Mouse (Mus musculus): ENCODE data around the gene Angptl3. TPM values are rescaled to one million over a fixed set of nuclear protein-coding genes. Genes with fewer than 3 reads are reported as not detected.
A peak's percentile ranks its signal among the peaks of the same experiment; 100 is the strongest.

The Angptl3 gene
- polyA plus RNA-seq, 1 experiment from 2014 or later = 12.1 TPM

DNA sequence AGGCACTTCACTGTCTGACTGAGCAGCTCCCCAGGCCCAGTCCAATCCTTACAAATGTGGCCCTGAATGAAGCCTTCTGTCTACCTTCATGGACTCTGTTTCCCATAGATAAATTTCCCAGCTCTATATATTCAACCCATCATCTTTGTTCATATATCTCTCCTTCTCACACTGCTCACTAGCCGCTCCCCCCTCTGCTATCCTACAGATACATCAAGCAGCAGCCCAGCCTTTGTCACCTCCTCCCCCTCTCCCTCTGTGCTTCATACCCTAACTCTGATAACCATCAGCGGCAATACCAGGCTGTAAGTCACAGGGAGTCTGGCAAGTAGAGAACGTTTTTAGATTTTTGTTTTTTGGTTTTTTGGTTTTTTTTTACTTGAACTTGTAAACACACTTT is 14.1 kb downstream of the Angptl3 start:
- no peaks in the 10 kb centered on the region for H3K27me3 ChIP-seq (replicated peaks; ENCODE audit: control insufficient read depth, insufficient read depth, low read length)
- H3K4me1 ChIP-seq (replicated peaks; ENCODE audit: control insufficient read depth, insufficient read depth, low read length) = peaks cover 9% of the 10 kb centered on the region
- peaks cover 9% of the 10 kb centered on the region; the same call in 1 of the 2 replicates for H3K36me3 ChIP-seq (ENCODE audit: control insufficient read depth, insufficient read depth, low read length)
- H3K9ac ChIP-seq (ENCODE audit: low read depth, low read length) = no peak overlapping the region
- DNase-seq (ENCODE audit: low spot score) = no peak
- no peak overlapping the region for H3K4me3 ChIP-seq (ENCODE audit: low read depth, low read length)
- peak overlapping the region; percentile 75; the same call in 1 of the 2 replicates for H3K27ac ChIP-seq (ENCODE audit: low read depth, low read length)
- no peaks in the 10 kb centered on the region for H3K9me3 ChIP-seq (ENCODE audit: control insufficient read depth, low read length)
- peak; percentile 99 for ATAC-seq (replicated peaks; ENCODE audit: low FRiP score)
- H3K4me2 ChIP-seq = no peak overlapping the region; the same call in 1 of the 2 replicates
- 48% methylated on average over 3 of the region's 3 CpGs for WGBS

DNA sequence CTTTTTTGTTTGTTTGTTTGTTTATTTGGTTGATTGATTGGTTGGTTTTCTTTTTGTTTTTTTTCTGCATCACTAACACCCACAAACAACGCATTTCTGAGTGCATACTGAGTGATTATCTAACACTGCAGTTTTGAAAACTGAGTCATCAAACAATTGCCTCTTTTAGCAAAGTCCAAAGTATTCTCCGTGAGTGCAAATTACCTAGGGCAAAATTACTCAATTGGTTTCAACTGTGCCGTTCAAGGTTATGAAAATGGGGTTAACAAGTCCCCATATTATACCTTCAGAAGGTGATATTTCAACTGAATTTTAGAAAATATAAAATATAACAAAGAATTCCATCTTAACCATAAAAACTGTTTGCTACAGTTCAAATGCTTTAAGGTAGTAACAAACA is 15.7 kb downstream of the Angptl3 start:
- 87% methylated on average over 3 of the region's 3 CpGs for WGBS
- Histone ChIP-seq H3K27ac (ENCODE audit: low read depth, low read length) (no peak overlapping the region), H3K4me2 (no peak overlapping the region), H3K9ac (ENCODE audit: low read depth, low read length) (no peak overlapping the region), H3K4me1 (replicated peaks; ENCODE audit: control insufficient read depth, insufficient read depth, low read length) (peaks cover 9% of the 10 kb centered on the region), H3K4me3 (ENCODE audit: low read depth, low read length) (no peak overlapping the region), H3K9me3 (ENCODE audit: control insufficient read depth, low read length) (no peaks in the 10 kb centered on the region), H3K36me3 (ENCODE audit: control insufficient read depth, insufficient read depth, low read length) (peaks cover 9% of the 10 kb centered on the region; the same call in 1 of the 2 replicates), H3K27me3 (replicated peaks; ENCODE audit: control insufficient read depth, insufficient read depth, low read length) (no peaks in the 10 kb centered on the region)
- DNase-seq (ENCODE audit: low spot score) = no peak
- ATAC-seq (replicated peaks; ENCODE audit: low FRiP score) = no peak

DNA sequence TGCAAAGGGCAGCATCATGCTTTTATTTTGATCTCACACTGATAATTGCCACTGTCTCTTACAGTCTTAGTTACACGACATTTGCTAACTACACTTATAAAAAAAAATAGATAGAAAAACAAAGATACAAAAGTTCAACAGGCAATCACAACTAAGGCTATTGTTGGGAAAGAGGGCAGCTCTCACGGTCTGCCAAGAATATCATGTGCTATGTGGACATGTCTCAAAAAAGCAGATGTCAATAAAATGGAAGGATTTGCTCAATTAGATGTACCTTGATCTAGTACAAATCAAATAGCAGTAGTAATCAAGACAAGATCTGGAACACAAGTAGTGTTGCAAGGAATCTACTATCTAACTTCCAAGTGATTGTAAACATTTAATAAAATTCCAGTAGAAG is 17.8 kb downstream of the Angptl3 start:
- 84% methylated on average over 2 of the region's 2 CpGs for WGBS
- Histone ChIP-seq H3K9me3 (ENCODE audit: control insufficient read depth, low read length) (no peaks in the 10 kb centered on the region), H3K9ac (ENCODE audit: low read depth, low read length) (no peak overlapping the region), H3K4me3 (ENCODE audit: low read depth, low read length) (no peak overlapping the region), H3K4me1 (replicated peaks; ENCODE audit: control insufficient read depth, insufficient read depth, low read length) (peaks cover 9% of the 10 kb centered on the region), H3K27ac (ENCODE audit: low read depth, low read length) (no peak overlapping the region), H3K4me2 (no peak overlapping the region), H3K27me3 (replicated peaks; ENCODE audit: control insufficient read depth, insufficient read depth, low read length) (no peaks in the 10 kb centered on the region), H3K36me3 (ENCODE audit: control insufficient read depth, insufficient read depth, low read length) (0 out of 2 replicates have a peak, but pooled peaks cover 2% of the 10 kb centered on the region)
- ATAC-seq (replicated peaks; ENCODE audit: low FRiP score) (no peak), DNase-seq (ENCODE audit: low spot score) (no peak)

DNA sequence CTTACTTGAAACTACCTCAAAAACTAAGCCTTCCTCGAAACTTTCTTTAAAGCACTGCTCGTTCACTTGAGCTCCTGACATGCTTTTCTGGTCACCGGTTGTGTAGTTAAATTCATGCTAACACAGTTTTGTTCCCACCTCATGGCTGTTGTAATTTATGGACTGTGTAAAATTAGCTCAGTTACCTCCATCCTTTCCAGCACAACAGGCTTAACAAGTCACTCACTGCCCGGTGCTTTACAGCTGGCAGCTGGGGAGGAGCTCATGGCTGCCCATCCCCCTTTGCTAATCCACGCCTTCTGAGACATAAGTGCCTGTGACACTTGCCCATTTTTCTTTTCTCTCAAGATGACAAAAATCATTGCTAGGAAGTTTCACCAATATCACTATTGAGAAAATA is 33.8 kb downstream of the Angptl3 start:
- Histone ChIP-seq H3K4me1 (replicated peaks; ENCODE audit: control insufficient read depth, insufficient read depth, low read length) (no peaks in the 10 kb centered on the region), H3K9ac (ENCODE audit: low read depth, low read length) (no peak overlapping the region), H3K4me3 (ENCODE audit: low read depth, low read length) (no peak overlapping the region), H3K27me3 (replicated peaks; ENCODE audit: control insufficient read depth, insufficient read depth, low read length) (no peaks in the 10 kb centered on the region), H3K9me3 (ENCODE audit: control insufficient read depth, low read length) (no peaks in the 10 kb centered on the region), H3K4me2 (no peak overlapping the region), H3K36me3 (ENCODE audit: control insufficient read depth, insufficient read depth, low read length) (peaks cover 10% of the 10 kb centered on the region; the same call in 1 of the 2 replicates), H3K27ac (ENCODE audit: low read depth, low read length) (no peak overlapping the region)
- 71% methylated on average over 5 of the region's 5 CpGs for WGBS
- ATAC-seq (replicated peaks; ENCODE audit: low FRiP score) (no peak), DNase-seq (ENCODE audit: low spot score) (no peak)

DNA sequence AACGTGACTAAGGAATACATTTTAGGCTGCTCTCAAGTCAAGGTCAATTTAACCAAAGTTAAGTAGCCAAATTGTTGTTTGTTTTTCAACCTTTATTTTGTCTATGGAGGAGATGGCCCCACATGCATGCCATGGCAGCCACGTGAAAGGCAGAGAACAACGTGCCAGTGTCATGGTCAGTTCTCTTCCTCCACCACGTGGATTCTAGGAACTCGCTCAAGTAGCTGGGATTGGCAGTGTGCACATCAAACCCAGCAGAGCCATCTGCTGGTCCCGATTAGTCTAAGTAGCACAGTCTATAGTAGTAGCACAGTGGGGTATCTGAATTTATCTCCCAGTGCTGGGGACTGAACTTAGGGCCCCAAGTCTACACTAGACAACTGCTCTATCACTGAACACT is 38.1 kb downstream of the Angptl3 start:
- Histone ChIP-seq H3K36me3 (ENCODE audit: control insufficient read depth, insufficient read depth, low read length) (peaks cover 14% of the 10 kb centered on the region; the same call in 1 of the 2 replicates), H3K9ac (ENCODE audit: low read depth, low read length) (no peak overlapping the region), H3K4me3 (ENCODE audit: low read depth, low read length) (no peak overlapping the region), H3K9me3 (ENCODE audit: control insufficient read depth, low read length) (no peaks in the 10 kb centered on the region), H3K4me2 (no peak overlapping the region), H3K4me1 (replicated peaks; ENCODE audit: control insufficient read depth, insufficient read depth, low read length) (no peaks in the 10 kb centered on the region), H3K27me3 (replicated peaks; ENCODE audit: control insufficient read depth, insufficient read depth, low read length) (no peaks in the 10 kb centered on the region), H3K27ac (ENCODE audit: low read depth, low read length) (no peak overlapping the region)
- 84% methylated on average over 6 of the region's 6 CpGs for WGBS
- ATAC-seq (replicated peaks; ENCODE audit: low FRiP score) = no peak
- DNase-seq (ENCODE audit: low spot score) = no peak

DNA sequence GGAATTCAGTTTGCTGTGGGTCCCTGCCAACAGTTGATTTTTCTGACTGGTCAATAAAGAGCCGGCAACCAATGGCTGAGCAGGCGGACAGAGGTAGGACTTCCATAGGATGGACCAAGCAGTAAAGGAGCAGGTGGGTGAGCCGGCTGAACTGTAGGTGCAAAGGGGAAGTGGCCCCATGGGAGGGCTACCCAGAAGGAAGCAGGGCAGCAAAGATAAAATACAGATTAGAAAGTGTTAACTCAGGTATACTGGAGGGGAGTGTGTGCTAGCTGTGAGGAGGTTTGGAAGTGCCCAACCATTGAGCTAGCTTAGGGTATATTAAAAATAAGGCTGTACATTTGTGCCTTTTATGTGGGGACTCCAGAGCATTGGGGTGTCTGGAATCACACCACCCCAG is 47.3 kb downstream of the Angptl3 start:
- WGBS = 70% methylated on average over 3 of the region's 3 CpGs

DNA sequence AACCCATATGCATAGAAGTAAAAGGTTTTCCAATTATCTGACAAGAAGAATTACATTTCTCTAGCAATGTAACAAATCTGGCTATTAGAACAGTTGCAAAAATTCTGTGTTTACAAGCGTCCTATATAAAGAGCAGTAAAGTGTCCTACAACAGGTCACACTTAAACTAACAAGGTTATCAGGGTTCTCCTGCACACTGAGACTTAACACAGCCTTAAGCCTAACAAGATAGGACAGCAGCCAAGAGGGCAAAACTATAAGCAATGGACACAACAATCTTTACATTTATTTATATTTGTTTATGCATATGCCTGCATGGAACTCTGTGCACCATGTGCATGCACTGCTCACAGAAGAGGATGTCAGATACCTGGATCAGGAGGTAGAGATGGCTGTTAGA is 50.4 kb downstream of the Angptl3 start:
- ATAC-seq (replicated peaks; ENCODE audit: low FRiP score) = no peak
- WGBS = 82% methylated on average over 1 of the region's 1 CpGs
- no peaks in the 10 kb centered on the region for H3K4me1 ChIP-seq (replicated peaks; ENCODE audit: control insufficient read depth, insufficient read depth, low read length)

More for the DNA sequence above, 47.3 kb downstream of the Angptl3 start:
- no peaks in the 10 kb centered on the region for H3K27me3 ChIP-seq (replicated peaks; ENCODE audit: control insufficient read depth, insufficient read depth, low read length)
- no peak overlapping the region for H3K9ac ChIP-seq (ENCODE audit: low read depth, low read length)
- ATAC-seq (replicated peaks; ENCODE audit: low FRiP score) (no peak), DNase-seq (ENCODE audit: low spot score) (no peak)
- H3K27ac ChIP-seq (ENCODE audit: low read depth, low read length) = no peak overlapping the region
- peaks cover 14% of the 10 kb centered on the region; the same call in 1 of the 2 replicates for H3K36me3 ChIP-seq (ENCODE audit: control insufficient read depth, insufficient read depth, low read length)
- no peaks in the 10 kb centered on the region for H3K4me1 ChIP-seq (replicated peaks; ENCODE audit: control insufficient read depth, insufficient read depth, low read length)
- H3K4me2 ChIP-seq = no peak overlapping the region
- H3K4me3 ChIP-seq (ENCODE audit: low read depth, low read length) = no peak overlapping the region
- H3K9me3 ChIP-seq (ENCODE audit: control insufficient read depth, low read length) = no peaks in the 10 kb centered on the region

DNA sequence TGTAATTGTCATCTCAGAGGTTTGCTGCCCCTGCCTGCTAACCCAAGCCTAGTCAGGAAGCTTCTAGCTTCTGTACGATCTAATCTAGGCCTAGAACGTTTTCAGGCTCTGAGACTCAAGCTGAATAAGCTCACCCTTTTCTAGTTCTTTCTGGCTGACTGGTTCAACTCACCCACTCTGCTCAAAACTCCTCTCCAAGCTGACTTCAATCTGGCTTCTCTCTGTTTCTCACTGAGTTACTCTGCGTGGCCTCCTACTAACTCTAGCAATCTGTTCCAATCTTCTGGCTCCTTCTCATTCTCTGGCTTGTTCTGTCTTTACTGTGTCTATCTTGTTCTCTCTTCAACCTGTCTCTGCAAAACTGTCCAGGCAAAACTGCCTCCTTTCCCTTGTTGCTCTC is 53.1 kb downstream of the Angptl3 start:
- WGBS = 73% methylated on average over 3 of the region's 3 CpGs
- H3K36me3 ChIP-seq (ENCODE audit: control insufficient read depth, insufficient read depth, low read length) = peaks cover 6% of the 10 kb centered on the region; the same call in 1 of the 2 replicates

More for the DNA sequence above, 50.4 kb downstream of the Angptl3 start:
- H3K9ac ChIP-seq (ENCODE audit: low read depth, low read length) = no peak overlapping the region
- no peak overlapping the region for H3K27ac ChIP-seq (ENCODE audit: low read depth, low read length)
- H3K4me2 ChIP-seq = no peak overlapping the region
- no peak overlapping the region for H3K4me3 ChIP-seq (ENCODE audit: low read depth, low read length)
- DNase-seq (ENCODE audit: low spot score) = no peak
- H3K36me3 ChIP-seq (ENCODE audit: control insufficient read depth, insufficient read depth, low read length) = peaks cover 9% of the 10 kb centered on the region; the same call in 1 of the 2 replicates
- no peaks in the 10 kb centered on the region for H3K27me3 ChIP-seq (replicated peaks; ENCODE audit: control insufficient read depth, insufficient read depth, low read length)
- H3K9me3 ChIP-seq (ENCODE audit: control insufficient read depth, low read length) = no peaks in the 10 kb centered on the region

DNA sequence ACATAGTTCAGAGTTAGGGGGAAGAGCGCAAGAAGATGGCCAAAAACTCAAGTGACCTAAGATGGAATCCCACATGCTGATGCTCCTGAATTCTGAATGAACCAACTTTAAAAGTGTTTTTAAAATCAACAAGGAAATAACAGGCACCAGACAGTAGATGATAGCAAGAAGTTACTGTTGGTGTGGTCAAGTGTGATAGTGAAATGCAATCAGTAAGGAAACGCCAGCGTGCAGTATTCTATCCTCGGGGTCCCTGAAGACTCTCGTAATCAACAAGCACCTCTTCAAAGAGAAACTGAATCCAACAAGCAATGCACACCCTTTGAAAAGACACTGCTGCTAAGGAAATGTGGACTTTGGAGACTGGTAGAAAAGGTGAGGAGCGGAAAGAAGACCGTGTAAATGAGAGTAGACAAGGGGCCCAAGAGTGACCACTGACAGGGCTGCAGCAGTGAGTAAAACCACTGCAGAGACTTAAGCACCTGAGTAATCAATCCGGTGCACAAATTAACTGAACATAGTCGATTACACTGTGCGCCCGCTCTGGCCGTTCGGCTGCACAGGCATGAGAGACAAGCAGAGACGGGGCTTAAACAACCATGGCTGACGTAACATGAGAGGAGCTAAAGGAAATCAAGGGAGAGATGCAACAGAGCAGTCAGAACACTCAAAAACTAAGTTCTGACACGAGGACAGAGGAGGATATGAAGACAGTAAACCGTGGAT is 57.2 kb downstream of the Angptl3 start:
- H3K4me3 ChIP-seq (ENCODE audit: low read depth, low read length) = peak overlapping the region; percentile 22; the same call in 1 of the 2 replicates
- DNase-seq (ENCODE audit: low spot score) (no peak), ATAC-seq (replicated peaks; ENCODE audit: low FRiP score) (peak; percentile 82)
- peak overlapping the region; percentile 78 for H3K27ac ChIP-seq (ENCODE audit: low read depth, low read length)
- H3K4me1 ChIP-seq (replicated peaks; ENCODE audit: control insufficient read depth, insufficient read depth, low read length) = peaks cover 12% of the 10 kb centered on the region; the same call in 1 of the 2 replicates
- H3K9ac ChIP-seq (ENCODE audit: low read depth, low read length) = peak overlapping the region; percentile 52
- H3K4me2 ChIP-seq = peak overlapping the region; percentile 66
- WGBS = 76% methylated on average over 17 of the region's 17 CpGs
- H3K27me3 ChIP-seq (replicated peaks; ENCODE audit: control insufficient read depth, insufficient read depth, low read length) = no peaks in the 10 kb centered on the region
- no peaks in the 10 kb centered on the region for H3K9me3 ChIP-seq (ENCODE audit: control insufficient read depth, low read length)
- peaks cover 3% of the 10 kb centered on the region; the same call in 1 of the 2 replicates for H3K36me3 ChIP-seq (ENCODE audit: control insufficient read depth, insufficient read depth, low read length)

More for the DNA sequence above, 53.1 kb downstream of the Angptl3 start:
- ATAC-seq (replicated peaks; ENCODE audit: low FRiP score) = no peak
- Histone ChIP-seq H3K4me2 (no peak overlapping the region), H3K4me1 (replicated peaks; ENCODE audit: control insufficient read depth, insufficient read depth, low read length) (0 out of 2 replicates have a peak, but pooled peaks cover 4% of the 10 kb centered on the region), H3K27me3 (replicated peaks; ENCODE audit: control insufficient read depth, insufficient read depth, low read length) (no peaks in the 10 kb centered on the region), H3K27ac (ENCODE audit: low read depth, low read length) (no peak overlapping the region), H3K4me3 (ENCODE audit: low read depth, low read length) (no peak overlapping the region), H3K9me3 (ENCODE audit: control insufficient read depth, low read length) (no peaks in the 10 kb centered on the region), H3K9ac (ENCODE audit: low read depth, low read length) (no peak overlapping the region)
- DNase-seq (ENCODE audit: low spot score) = no peak

Data from liver, embryonic 11.5 days (tissue).